Mouse (Mus musculus) limb, embryonic 12.5 days (tissue): Measurements from ENCODE around the gene Nxpe3. TPM values are rescaled to one million over a fixed set of nuclear protein-coding genes. Genes with fewer than 3 reads are reported as not detected.
"Not testable (repeated sequence)": the region's sequence is repeated elsewhere in the genome, so short reads cannot be mapped to it uniquely, and the experiment has no call there.

Source experiments
- ATAC-seq: fragments of 200-750 bp; cut with Nextera tagmentation; 2 replicates; pipeline ENCODE4 v1.8.0; 2017; ENCODE audit warnings: low read depth, moderate TSS enrichment; ENCODE audit not compliant: insufficient number of reproducible peaks, insufficient read depth, low FRiP score, low TSS enrichment
- H3K27ac ChIP-seq: fragments of 300-500 bp; sonication (generic); 2 replicates; pipeline ENCODE4 v1.5.1; 2016; ENCODE audit warnings: mild to moderate bottlenecking, moderate library complexity
- H3K27me3 ChIP-seq: fragments of 300-500 bp; sonication (generic); 2 replicates; pipeline ENCODE4 v1.6.1; 2016; ENCODE audit warnings: mild to moderate bottlenecking, moderate library complexity
- H3K36me3 ChIP-seq: fragments of 300-500 bp; sonication (generic); 2 replicates; pipeline ENCODE4 v1.6.1; 2016; ENCODE audit warnings: mild to moderate bottlenecking, moderate library complexity
- H3K4me1 ChIP-seq: fragments of 300-500 bp; sonication (generic); replicated peaks from 2 replicates; pipeline ENCODE4 v1.6.1; 2016
- H3K4me2 ChIP-seq: fragments of 300-500 bp; sonication (generic); 2 replicates; pipeline ENCODE4 v1.6.1; 2016; ENCODE audit warnings: mild to moderate bottlenecking, moderate library complexity
- H3K4me3 ChIP-seq: fragments of 300-500 bp; sonication (generic); replicated peaks from 2 replicates; pipeline ENCODE4 v1.5.1; 2016; ENCODE audit warnings: mild to moderate bottlenecking
- H3K9ac ChIP-seq: fragments of 300-500 bp; sonication (generic); replicated peaks from 2 replicates; pipeline ENCODE4 v1.6.1; 2016; ENCODE audit warnings: mild to moderate bottlenecking, moderate library complexity
- H3K9me3 ChIP-seq: fragments of 300-500 bp; sonication (generic); 2 replicates; pipeline ENCODE4 v1.6.1; 2016; ENCODE audit warnings: mild to moderate bottlenecking, moderate library complexity
- WGBS: fragments of 180-500 bp; shearing (Covaris S2); methylation state at CpG from one replicate; pipeline ENCODE4 v1.1.7; 2016; 5-methylcytosine and 5-hydroxymethylcytosine counted together
- polyA plus RNA-seq: library from polyadenylated mRNA; unstranded; fragments of >200 nt; fragmentation: Nextera tagmentation; extraction: Ambion mirVana; gene quantifications from 2 replicates; pipeline ENCODE4 v1.2.1, GENCODE M21; 2016

Gene Nxpe3
- polyA plus RNA-seq, 1 experiment from 2014 or later: 0.90 TPM

DNA sequence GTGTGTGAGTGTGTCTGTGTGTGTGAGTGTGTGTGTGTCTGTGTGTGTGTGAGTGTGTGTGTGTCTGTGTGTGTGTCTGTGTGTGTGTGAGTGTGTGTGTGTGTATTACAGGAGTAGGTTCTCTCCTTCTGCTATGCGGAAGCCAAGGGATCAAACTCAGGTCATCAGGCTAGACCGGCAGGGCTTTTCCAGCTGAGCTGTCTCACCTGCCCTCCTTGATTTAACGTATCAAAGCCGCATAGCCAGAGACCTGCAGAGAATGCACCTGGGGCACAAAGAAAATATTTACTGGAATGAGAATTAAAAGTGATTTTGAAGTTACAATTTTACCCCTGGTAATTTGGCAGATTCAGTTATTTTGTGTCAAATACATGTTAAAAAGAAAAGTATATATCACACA, 42.6 kb downstream of the Nxpe3 start:
- Histone ChIP-seq H3K9ac (no peak overlapping the region), H3K4me1 (no peaks in the 10 kb centered on the region), H3K9me3 (no peaks in the 10 kb centered on the region), H3K36me3 (peaks cover 8% of the 10 kb centered on the region; the same call in 1 of the 2 replicates), H3K4me3 (no peak overlapping the region), H3K4me2 (no peak overlapping the region), H3K27me3 (no peaks in the 10 kb centered on the region), H3K27ac (no peak overlapping the region)
- 34% methylated on average over 4 of the region's 4 CpGs for WGBS
- no peak for ATAC-seq

DNA sequence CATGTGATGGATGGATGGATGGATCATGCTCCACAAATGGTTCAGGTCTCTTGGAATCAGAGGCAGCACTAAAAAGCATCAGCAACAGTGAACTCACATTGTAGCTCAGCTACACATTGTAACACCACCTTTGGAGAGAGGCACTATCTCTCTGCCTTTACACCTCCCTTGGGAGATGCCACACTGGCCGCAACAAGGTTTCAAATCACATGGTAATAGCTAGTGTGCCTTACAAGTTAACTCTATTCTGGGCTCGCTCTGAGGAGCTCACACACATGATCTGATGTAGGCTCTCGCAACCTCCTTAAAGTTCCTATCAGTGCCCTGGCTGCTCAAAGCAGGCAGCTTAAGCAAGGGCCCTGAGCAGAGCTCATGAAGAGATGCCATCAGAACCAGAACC, 44.6 kb downstream of the Nxpe3 start:
- Histone ChIP-seq H3K9ac (no peak overlapping the region), H3K27ac (no peak overlapping the region), H3K4me3 (no peak overlapping the region), H3K27me3 (no peaks in the 10 kb centered on the region), H3K4me2 (no peak overlapping the region), H3K9me3 (no peaks in the 10 kb centered on the region), H3K4me1 (no peaks in the 10 kb centered on the region), H3K36me3 (peaks cover 8% of the 10 kb centered on the region; the same call in 1 of the 2 replicates)
- no peak for ATAC-seq
- WGBS: 91% methylated on average over 3 of the region's 3 CpGs

DNA sequence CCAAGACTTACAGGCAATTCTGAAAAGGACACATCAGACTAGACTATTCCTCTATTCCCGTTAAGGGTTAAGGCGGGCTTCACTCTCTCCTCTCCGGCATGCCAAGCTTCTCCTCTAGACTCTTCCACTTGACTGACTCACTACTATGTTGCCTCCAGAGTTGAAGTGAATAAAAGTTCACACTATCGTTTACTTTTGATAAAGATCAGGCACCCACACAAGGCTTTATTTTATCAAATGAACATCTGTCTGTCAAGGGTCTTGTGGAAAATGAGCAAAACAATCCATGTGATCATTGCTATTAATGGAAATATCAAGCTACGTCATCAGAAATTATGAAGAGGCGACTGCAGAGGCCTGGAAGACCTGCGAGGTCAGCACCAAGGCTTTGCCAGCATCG, 47.4 kb downstream of the Nxpe3 start:
- no peak overlapping the region for H3K9ac ChIP-seq
- H3K9me3 ChIP-seq: 0 out of 2 replicates have a peak, but pooled peaks cover 3% of the 10 kb centered on the region
- no peaks in the 10 kb centered on the region for H3K27me3 ChIP-seq
- no peak for ATAC-seq
- no peak overlapping the region for H3K4me3 ChIP-seq
- no peaks in the 10 kb centered on the region for H3K4me1 ChIP-seq
- H3K27ac ChIP-seq: no peak overlapping the region
- H3K36me3 ChIP-seq: peaks cover 19% of the 10 kb centered on the region
- WGBS: 92% methylated on average over 8 of the region's 8 CpGs
- H3K4me2 ChIP-seq: no peak overlapping the region

DNA sequence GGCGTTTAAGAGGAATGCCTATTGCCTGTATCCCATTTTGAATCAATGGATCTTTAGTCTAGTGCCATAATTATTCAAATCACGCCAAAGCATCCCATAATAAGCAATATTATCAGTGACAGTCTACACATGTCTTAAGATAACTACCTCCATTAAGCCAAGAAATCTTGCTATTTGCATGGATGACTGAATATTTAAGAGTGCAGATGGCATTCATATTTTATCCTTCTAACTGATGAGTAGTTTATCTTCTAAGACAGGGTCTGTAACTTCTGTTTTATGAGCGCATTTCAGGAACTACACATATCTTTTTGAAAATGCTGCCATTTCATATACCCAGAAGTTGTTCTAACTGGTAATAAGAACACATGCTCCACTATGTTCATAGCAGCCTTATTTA, 50.2 kb downstream of the Nxpe3 start:
- Histone ChIP-seq H3K4me2 (no peak overlapping the region), H3K36me3 (peaks cover 19% of the 10 kb centered on the region), H3K9ac (no peak overlapping the region), H3K9me3 (0 out of 2 replicates have a peak, but pooled peaks cover 3% of the 10 kb centered on the region), H3K4me1 (no peaks in the 10 kb centered on the region), H3K27me3 (no peaks in the 10 kb centered on the region), H3K4me3 (no peak overlapping the region), H3K27ac (no peak overlapping the region)
- WGBS: 94% methylated on average over 3 of the region's 3 CpGs
- ATAC-seq: no peak

DNA sequence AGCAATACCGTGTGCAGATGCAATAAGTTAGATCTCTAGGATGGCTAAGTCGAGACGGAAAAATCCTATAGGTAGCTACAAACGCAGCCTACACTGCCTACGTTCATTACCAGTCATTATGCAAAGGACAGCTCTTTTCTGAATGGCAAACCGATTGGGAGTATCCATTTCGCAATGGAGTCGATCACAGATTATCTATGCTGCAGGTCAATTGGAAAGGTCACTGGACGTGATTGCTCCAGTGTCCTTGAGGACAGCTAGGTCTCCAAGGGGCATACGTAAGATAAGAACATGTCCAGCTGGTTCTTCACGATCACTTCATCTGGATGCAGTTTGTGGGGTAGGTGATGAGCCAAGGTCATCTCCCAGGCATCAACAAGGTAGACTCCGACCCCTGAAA, 51.2 kb downstream of the Nxpe3 start:
- 94% methylated on average over 12 of the region's 12 CpGs for WGBS
- no peaks in the 10 kb centered on the region for H3K27me3 ChIP-seq
- ATAC-seq: no peak

DNA sequence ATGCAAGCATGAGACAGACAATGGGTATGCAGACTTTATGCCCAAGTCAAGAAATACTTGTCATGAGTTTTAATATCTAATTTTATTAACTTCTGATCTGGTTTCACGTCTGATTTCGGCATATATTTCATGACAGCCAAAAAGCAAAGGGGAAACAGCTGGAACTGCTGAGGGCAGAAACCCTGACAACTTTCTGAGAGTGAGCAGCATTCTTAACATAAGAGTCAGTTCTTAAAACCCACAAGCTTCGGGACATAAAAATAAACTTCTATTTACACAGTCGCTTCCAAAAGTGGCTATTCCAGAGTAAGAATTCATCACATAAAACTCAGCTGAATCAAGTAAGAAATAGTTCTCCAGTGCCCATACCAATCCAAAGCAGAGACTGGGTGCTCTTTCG, 52.0 kb downstream of the Nxpe3 start:
- H3K27me3 ChIP-seq: no peaks in the 10 kb centered on the region
- 89% methylated on average over 5 of the region's 5 CpGs for whole genome bisulfite sequencing
- no peak overlapping the region for H3K9ac ChIP-seq
- H3K9me3 ChIP-seq: 0 out of 2 replicates have a peak, but pooled peaks cover 3% of the 10 kb centered on the region
- H3K4me2 ChIP-seq: no peak overlapping the region
- ATAC-seq: no peak
- no peak overlapping the region for H3K27ac ChIP-seq
- no peaks in the 10 kb centered on the region for H3K4me1 ChIP-seq
- H3K36me3 ChIP-seq: peaks cover 16% of the 10 kb centered on the region
- H3K4me3 ChIP-seq: no peak overlapping the region

More for the DNA sequence above, 51.2 kb downstream of the Nxpe3 start:
- H3K9me3 ChIP-seq: 0 out of 2 replicates have a peak, but pooled peaks cover 3% of the 10 kb centered on the region
- no peak overlapping the region for H3K9ac ChIP-seq
- H3K4me2 ChIP-seq: no peak overlapping the region
- no peak overlapping the region for H3K27ac ChIP-seq
- peaks cover 16% of the 10 kb centered on the region for H3K36me3 ChIP-seq
- H3K4me1 ChIP-seq: no peaks in the 10 kb centered on the region
- H3K4me3 ChIP-seq: no peak overlapping the region

DNA sequence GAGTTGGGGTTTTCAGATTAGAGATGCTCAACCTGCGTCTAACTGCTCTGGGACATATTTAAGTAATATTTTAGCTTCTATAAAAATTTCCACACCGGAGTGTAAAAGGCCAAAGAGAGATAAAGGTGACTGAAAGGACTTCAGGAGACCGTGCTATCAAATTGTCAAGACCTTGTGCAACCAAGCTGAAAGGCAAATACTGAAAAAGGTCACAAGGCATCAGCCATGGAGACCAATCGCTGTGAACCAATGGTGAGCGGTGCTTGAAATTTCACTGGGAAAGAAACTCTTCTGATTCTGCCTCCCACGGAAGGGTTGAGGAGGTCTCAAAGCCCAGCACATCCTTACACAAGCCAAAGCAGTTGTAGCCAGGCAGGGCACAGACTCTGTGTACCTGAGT, 53.6 kb downstream of the Nxpe3 start:
- WGBS: 93% methylated on average over 6 of the region's 6 CpGs
- H3K36me3 ChIP-seq: peaks cover 11% of the 10 kb centered on the region
- no peaks in the 10 kb centered on the region for H3K27me3 ChIP-seq
- H3K4me2 ChIP-seq: no peak overlapping the region
- no peak for ATAC-seq
- H3K9ac ChIP-seq: no peak overlapping the region
- 0 out of 2 replicates have a peak, but pooled peaks cover 3% of the 10 kb centered on the region for H3K9me3 ChIP-seq
- H3K4me1 ChIP-seq: no peaks in the 10 kb centered on the region
- no peak overlapping the region for H3K27ac ChIP-seq
- H3K4me3 ChIP-seq: no peak overlapping the region

DNA sequence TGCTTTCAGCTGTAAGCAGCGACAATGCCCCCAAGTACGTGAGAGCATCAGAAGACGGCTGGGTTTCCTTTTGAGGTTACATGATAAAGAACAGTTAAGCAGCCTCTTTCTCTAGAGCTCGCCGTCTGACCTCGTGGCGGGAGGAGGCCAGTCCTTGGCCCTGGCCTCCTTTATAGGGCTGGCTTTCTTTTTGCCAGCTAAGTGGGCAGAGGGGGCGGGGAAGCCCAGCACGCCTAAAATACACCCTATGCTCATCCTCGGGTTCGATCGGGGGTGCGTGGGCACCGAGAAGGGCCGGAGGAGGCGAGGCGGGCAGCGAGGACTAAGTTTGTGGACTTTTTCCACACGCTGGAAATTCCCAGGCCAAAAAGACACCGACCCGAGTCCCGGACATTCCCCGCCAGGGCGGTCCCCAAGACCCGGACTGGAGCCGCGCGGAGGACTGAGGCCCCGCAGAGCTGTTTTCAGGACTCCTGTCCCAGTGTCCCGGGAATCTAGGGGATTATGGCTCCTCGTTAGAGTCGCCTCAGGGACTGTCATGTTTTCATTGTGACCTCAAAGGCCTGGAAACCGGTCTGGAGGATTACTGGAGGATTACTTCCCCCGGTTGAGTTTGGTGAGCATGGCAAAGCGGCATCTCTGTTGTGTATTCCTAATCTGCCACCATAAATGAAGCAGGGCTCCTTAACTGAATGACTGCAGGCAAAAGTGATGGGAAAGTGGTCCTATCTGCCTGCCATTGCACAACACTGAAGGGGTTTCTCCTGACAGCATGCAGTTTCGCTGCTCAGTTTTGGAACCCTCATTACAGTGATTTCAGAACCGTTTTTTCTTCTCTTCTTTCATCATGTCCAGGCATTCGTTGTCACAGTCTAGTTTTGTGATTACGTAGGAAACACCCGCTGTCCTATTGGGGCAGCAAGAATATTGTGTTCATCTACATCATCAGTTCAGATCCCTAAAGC, 56.3 kb downstream of the Nxpe3 start, which contains the start of gene Nfkbiz:
Gene Nfkbiz, minus strand, starts transcription at position 390 of the 965 bp plus-strand sequence.
- peak within 1 kb of the TSS; percentile 79 for H3K27ac ChIP-seq
- peak within 1 kb of the TSS; percentile 64 for H3K4me2 ChIP-seq
- peak; percentile 91 for ATAC-seq
- H3K9me3 ChIP-seq: no peaks in the 10 kb centered on the region
- under 1% methylated on average over 40 of the region's 40 CpGs for WGBS
- peak within 1 kb of the TSS; percentile 76 for H3K9ac ChIP-seq
- H3K36me3 ChIP-seq: peaks cover 11% of the 10 kb centered on the region; the same call in 1 of the 2 replicates
- peak within 1 kb of the TSS; percentile 62 for H3K4me3 ChIP-seq
- no peaks in the 10 kb centered on the region for H3K4me1 ChIP-seq
- no peaks in the 10 kb centered on the region for H3K27me3 ChIP-seq

DNA sequence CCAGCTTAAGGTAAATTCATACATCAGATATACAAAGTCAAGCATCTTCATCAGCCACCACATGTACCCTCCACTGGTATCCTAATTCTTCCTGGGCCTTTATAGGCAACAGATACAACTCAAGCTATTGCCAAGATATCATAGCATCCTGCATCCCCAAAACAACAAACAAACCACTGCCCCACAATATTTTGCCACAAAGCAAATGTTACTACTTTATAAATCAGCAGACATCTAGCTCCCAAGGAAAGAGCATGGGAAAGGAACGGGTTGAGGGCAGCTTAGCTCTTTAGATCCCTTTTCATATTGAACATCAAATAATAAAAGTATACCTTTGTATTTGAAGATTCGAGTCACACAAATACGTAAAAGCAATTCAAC, 57.0 kb downstream of the Nxpe3 start:
- H3K4me1 ChIP-seq: no peaks in the 10 kb centered on the region
- H3K4me3 ChIP-seq: peak overlapping the region; percentile 62
- peak overlapping the region; percentile 79 for H3K27ac ChIP-seq
- H3K27me3 ChIP-seq: no peaks in the 10 kb centered on the region
- WGBS: 13% methylated on average over 3 of the region's 3 CpGs
- H3K9ac ChIP-seq: peak overlapping the region; percentile 76
- ATAC-seq: no peak
- no peaks in the 10 kb centered on the region for H3K9me3 ChIP-seq
- H3K36me3 ChIP-seq: peaks cover 10% of the 10 kb centered on the region; the same call in 1 of the 2 replicates
- peak overlapping the region; percentile 64 for H3K4me2 ChIP-seq

DNA sequence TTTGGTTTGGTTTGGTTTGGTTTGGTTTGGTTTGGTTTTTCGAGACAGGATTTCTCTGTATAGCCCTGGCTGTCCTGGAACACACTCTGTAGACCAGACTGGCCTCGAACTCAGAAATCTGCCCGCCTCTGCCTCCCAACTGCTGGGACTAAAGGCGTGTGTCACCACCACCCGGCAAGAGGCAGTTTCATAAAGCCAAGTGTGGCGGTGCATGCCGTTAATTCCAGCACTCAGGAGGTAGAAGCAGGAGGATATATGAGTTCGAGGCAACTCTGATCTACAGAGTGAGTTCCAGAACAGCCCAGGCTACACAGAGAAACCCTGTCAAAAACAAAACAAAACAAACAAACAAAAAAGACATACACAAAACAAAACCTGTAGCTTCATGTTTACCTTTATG, 57.4 kb downstream of the Nxpe3 start:
- H3K9ac ChIP-seq, ATAC-seq, H3K27ac ChIP-seq, H3K27me3 ChIP-seq, H3K4me1 ChIP-seq, H3K9me3 ChIP-seq: not testable (repeated sequence)
- Histone ChIP-seq H3K36me3 (peaks cover 12% of the 10 kb centered on the region; the same call in 1 of the 2 replicates), H3K4me3 (peak overlapping the region; percentile 62; the same call in 1 of the 2 replicates), H3K4me2 (peak overlapping the region; percentile 64)
- 87% methylated on average over 8 of the region's 8 CpGs for WGBS

DNA sequence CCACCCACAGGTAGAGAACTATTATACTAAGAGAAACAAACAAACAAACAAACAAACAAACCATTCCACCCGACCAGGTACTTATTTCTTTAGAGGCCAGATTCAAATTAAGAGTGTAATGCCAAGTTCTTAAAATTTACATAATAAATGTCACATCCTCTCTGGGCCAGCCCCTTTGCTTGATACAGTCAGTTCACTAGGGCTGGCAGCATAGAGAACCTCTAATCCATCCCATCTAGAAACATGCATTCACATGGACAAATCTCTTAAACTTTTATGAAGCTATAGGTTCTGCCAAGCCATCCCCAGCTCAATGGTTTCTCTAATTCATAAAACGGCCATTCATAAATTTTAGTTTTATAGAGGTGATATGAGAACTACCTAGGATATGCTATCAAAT, 57.9 kb downstream of the Nxpe3 start:
- H3K27ac ChIP-seq: no peak overlapping the region
- H3K4me3 ChIP-seq: no peak overlapping the region
- H3K9ac ChIP-seq: no peak overlapping the region
- H3K4me1 ChIP-seq: no peaks in the 10 kb centered on the region
- no peaks in the 10 kb centered on the region for H3K27me3 ChIP-seq
- no peak overlapping the region for H3K4me2 ChIP-seq
- 79% methylated on average over 2 of the region's 2 CpGs for WGBS
- peaks cover 13% of the 10 kb centered on the region; the same call in 1 of the 2 replicates for H3K36me3 ChIP-seq
- no peak for ATAC-seq
- no peaks in the 10 kb centered on the region for H3K9me3 ChIP-seq
